Mouse (Mus musculus) cerebellum, postnatal 4 days (tissue): ENCODE data around the gene 1700018B08Rik.

Experiments
- DNase-seq, 2 experiments: peaks; one replicate each; pipeline ENCODE4 v3.0.0; 2022; ENCODE audit warnings: low spot score in 2 of 2, mixed read lengths in 1 of 2

The 1700018B08Rik gene

DNA sequence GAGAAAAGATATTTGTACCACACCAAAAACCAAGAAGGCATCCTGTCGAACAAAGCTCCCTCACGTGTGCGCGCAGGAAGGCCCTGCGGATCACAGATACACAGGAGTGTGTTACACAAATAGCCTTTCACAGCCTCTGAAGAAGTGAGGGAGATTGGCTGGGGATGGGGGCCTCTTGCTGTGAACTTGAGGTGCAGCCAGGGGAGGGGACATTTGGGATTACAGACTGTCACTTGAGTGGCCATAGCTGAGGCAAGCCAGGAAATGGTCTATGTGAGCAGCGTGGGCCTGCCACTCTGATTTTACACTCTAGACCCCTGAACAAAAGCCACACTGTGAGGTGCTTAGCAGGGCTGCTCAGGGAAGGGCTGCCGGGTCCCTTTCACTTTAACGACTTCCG lies 32.4 kb downstream of the 1700018B08Rik start:
- no peak for DNase-seq

DNA sequence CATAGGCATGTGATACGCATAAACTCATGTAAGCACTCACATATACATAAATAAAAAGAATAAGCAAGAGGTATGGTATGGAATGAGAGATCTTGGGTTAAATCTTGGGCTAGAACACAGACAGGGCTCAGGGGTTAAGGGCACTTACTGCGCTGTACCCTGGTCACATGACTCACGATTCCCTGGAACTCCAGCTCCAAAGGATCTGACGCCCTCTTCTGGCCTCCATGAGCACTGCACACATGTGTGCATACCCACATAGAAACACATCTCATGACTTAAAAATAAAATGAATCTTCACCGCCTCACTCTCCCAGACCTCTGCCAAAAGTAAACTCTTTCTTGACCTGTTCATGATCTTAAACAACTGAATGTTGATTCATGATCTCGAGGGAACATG lies 46.5 kb downstream of the 1700018B08Rik start:
- no peak for DNase-seq

DNA sequence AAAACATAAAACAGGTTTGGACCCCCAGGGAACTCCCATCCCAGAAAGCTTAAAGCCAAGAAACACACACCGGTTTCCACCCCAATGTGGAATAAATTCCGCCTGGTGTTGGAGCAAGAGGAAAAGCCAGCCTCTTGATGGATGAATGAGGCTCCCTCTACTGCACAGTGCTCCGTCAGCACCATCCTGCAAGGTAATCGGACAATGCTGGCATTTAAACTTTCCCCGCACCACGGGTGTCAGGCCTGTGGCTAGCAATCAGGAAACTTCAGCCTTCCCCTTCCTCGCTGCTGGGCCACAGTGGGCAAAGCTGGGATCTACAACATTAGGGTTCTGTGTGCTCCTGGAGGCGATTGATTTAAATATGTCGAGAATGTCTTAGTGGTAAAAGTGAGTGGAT lies 52.5 kb downstream of the 1700018B08Rik start:
- no peak for DNase-seq

DNA sequence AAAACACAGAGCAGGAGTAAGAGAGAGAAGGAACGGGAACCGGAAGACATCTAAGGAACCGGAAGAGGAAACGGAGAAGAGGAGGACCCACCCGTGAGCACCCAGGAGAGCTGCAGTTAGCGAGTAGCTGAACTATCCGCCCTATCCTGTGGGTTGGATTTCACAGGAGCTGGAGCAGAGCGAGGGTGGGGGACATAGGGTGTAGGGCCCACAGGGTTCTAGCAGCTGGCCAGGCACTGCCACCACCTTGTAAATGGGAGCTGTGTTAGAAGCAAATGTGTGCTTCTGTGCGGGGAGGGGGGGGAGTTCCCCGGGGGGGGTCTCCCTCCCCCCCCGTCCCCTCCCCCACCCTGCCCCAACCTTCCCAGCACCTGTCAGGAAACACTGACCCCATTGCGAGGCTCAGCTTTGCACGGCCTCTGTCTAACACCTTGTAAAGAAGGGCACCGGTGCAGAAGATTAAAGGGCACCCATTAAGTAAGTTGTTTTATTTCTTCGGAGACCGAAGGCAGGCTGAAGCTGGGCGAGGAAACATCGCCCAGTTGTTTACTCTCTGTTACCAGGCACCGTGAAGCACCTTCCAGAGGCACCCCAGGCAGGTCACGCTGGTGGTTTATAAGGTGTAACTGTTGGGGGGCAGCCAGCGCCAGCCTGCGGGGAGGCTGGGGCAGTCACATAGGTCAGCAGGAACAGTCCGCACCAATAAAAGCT lies 59.9 kb downstream of the 1700018B08Rik start:
- DNase-seq: no peak
